Comparison of ENCODE assay signal across 8 mouse cellular contexts in the genomic region with DNA sequence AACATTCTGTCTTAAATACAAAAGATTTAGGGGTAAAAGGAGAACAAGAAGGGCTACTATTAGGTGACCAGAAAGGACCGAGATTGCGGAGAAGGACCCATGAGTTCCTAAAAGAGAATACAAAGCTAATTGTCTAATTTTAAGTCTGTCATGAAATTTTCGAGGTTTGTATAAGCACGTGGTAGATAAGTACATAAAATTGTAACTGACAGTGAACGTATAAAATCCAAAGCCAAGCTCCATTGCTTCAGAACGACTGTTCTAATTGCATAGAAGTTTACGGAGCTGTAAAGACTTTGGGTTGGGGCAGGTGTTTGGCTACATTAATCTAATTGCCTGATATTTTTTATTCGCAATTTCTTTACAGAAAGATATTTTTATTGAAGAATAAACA. TPM values are rescaled to one million over a fixed set of nuclear protein-coding genes. Genes with fewer than 3 reads are reported as not detected.
A peak's percentile ranks its signal among the peaks of the same experiment; 100 is the strongest.
DNase-seq lines count a peak whose midpoint lies in the region; ATAC-seq and TF ChIP-seq lines count a peak whose summit lies in the region.

A gene (plus strand): TSS at position 276 of the 394 bp plus-strand sequence.

- H3K36me3 ChIP-seq in heart, embryonic 13.5 days: no peaks in the 10 kb centered on the region
- no peaks in the 10 kb centered on the region for H3K36me3 ChIP-seq in myocyte (ENCODE audit: control insufficient read depth, insufficient read depth)

- H3K9me3 ChIP-seq in heart, embryonic 13.5 days: no peaks in the 10 kb centered on the region

- no peak for DNase-seq in left cerebral cortex, adult 2 months (ENCODE audit: extremely low spot score in 1 of 2, low spot score in 2 of 2)
- DNase-seq in left cerebral cortex, adult 9 months (ENCODE audit: low spot score in 2 of 2): no peak
- no peak for DNase-seq in adrenal gland, postnatal 4 days (ENCODE audit: low spot score in 2 of 2)
- DNase-seq in left cerebral cortex, postnatal 14 days (ENCODE audit: low spot score in 2 of 2): no peak
- DNase-seq in cerebellum, postnatal 10 days: no peak
- no peak for DNase-seq in thymus, postnatal 4 days

- H3K9ac ChIP-seq in heart, embryonic 13.5 days: peak within 1 kb of the TSS; percentile 99

- peak within 1 kb of the TSS; percentile 46 for H3ac ChIP-seq in myocyte (ENCODE audit: control insufficient read depth, insufficient read length)

- peak within 1 kb of the TSS; percentile 93 for H3K27ac ChIP-seq in left cerebral cortex, adult 2 months
- peak within 1 kb of the TSS; percentile 95 for H3K27ac ChIP-seq in heart, embryonic 13.5 days (replicated peaks)

- no peaks in the 10 kb centered on the region; the same call in 1 of the 2 replicates for H3K27me3 ChIP-seq in heart, embryonic 13.5 days (replicated peaks)
- H3K27me3 ChIP-seq in myocyte (ENCODE audit: control insufficient read depth, insufficient read depth, insufficient read length): no peaks in the 10 kb centered on the region

- H3K79me2 ChIP-seq in myocyte (ENCODE audit: control insufficient read depth, insufficient read depth): peaks cover 33% of the 10 kb centered on the region

- H3K4me3 ChIP-seq in left cerebral cortex, adult 2 months: peak within 1 kb of the TSS; percentile 75
- H3K4me3 ChIP-seq in heart, embryonic 13.5 days: peak within 1 kb of the TSS; percentile 85
- H3K4me3 ChIP-seq in myocyte: peak within 1 kb of the TSS; percentile 39

- intact Hi-C loops in left cerebral cortex, adult 2 months (cut with DNase I): no loop called here
- intact Hi-C loops in left cerebral cortex, postnatal 14 days (cut with DNase I): no loop called here

- TF ChIP-seq POLR2A in myocyte (IDR thresholded peaks at IDR 0.05; ENCODE audit: insufficient read length, low read depth): no peak

- ATAC-seq in heart, embryonic 13.5 days (ENCODE audit: extremely low read depth, insufficient number of reproducible peaks, low FRiP score, low TSS enrichment): no peak

- TF ChIP-seq CTCF in left cerebral cortex, adult 2 months (IDR thresholded peaks at IDR 0.05): no peak

- H3K4me1 ChIP-seq in heart, embryonic 13.5 days: peaks cover 18% of the 10 kb centered on the region

- 14% methylated on average over 8 of the region's 8 CpGs for WGBS in heart, embryonic 13.5 days

- H3K4me2 ChIP-seq in heart, embryonic 13.5 days: peak within 1 kb of the TSS; percentile 80
- peak within 1 kb of the TSS; percentile 95 for H3K4me2 ChIP-seq in myocyte (ENCODE audit: low read depth)

TF ChIP-seq in myocyte, 11 proteins besides CTCF, POLR2A, EP300 and RAD21:
- TF ChIP-seq POLR2AphosphoS2 (IDR thresholded peaks at IDR 0.05; ENCODE audit: insufficient read length, low read depth) (no peak), SRF (IDR thresholded peaks at IDR 0.05; ENCODE audit: control insufficient read depth, insufficient read length, low read depth) (no peak), E2F4 (IDR thresholded peaks at IDR 0.05; ENCODE audit: insufficient read depth) (no peak)

RNA-seq across cellular contexts. Expression of the gene that starts here (rescaled TPM):
- 10 to 100 TPM; 24.5 to 28.9 TPM for total RNA-seq in left cerebral cortex, adult 2 months (2021)
- 10 to 100 TPM; 31.6 to 39.7 TPM for total RNA-seq in adrenal gland, postnatal 4 days (2021)
- 23.1 and 23.5 TPM in 2 replicates for polyA plus RNA-seq in heart, embryonic 13.5 days (2015; fragmentation: Nextera tagmentation; extraction: Ambion mirVana)
- 10 to 100 TPM; 21.4 to 22.1 TPM for total RNA-seq in left cerebral cortex, postnatal 14 days (2021)
- polyA plus RNA-seq in myocyte (2012; fragmentation: generic; extraction: Trizol): 9.1 TPM
